Mouse (Mus musculus) MEL (cell line): ENCODE measurements around the gene Cd47.

Experiments
- CTCF ChIP-seq, 3 experiments: IDR thresholded peaks in 2 of 3; conservative IDR thresholded peaks in 1 of 3; 2 replicates each; pipeline ENCODE4 v1.5.1; 2011 to 2012; ENCODE audit warnings: low read length in 3 of 3, low read depth in 2 of 3, mild to moderate bottlenecking in 2 of 3, improper control_type of control experiment in 1 of 3, inconsistent platforms in 1 of 3, mixed read lengths in 1 of 3, moderate library complexity in 1 of 3; ENCODE audit not compliant: control insufficient read depth in 1 of 3, insufficient read depth in 1 of 3, poor library complexity in 1 of 3, severe bottlenecking in 1 of 3
- GABPA ChIP-seq: IDR thresholded peaks from 2 replicates; pipeline ENCODE4 v1.6.1; 2012; ENCODE audit warnings: low read depth, mild to moderate bottlenecking, inconsistent platforms, low read length, improper control_type of control experiment, moderate library complexity
- NELFE ChIP-seq: IDR thresholded peaks from 2 replicates; pipeline ENCODE4 v1.6.1; 2011; ENCODE audit warnings: low read depth, low read length, improper control_type of control experiment

DNA sequence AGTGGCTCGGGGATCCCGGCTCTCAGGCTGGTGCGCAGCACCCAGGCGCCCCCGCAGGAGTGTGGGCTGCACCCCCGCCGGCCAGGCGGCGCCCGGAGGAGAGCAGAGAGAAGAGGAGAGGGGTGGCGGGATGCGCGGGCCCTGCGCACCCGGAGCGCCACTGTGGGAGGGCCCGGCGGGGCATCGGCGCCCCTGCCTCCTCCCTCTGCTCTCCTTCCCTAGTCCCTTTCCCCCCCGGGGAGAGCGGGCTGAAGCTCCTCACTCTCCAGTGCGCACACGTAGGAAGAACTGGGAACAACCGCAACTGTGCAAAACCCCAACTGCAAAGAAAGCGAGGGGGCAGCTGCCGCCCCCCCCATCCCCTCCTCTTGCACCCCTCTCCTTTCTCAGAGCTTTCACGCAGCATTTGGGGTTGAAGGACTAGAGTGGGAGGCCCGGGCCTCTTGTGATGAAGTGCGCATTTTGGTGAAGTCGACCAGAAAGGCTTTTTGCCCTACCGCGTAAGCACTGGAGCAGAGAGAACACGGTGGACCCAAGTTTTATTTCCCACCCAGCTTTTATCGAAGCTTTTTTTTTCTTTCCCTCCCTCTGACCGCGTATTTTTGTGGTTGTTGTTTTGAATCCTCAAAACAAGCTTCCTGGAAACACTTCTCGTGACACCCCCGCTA is 55.6 kb downstream of the Cd47 start:
- TF ChIP-seq NELFE = no peak
- TF ChIP-seq GABPA = no peak
- no peak for TF ChIP-seq CTCF (IDR thresholded peaks at IDR 0.05 in 2 of 3, conservative IDR thresholded peaks at IDR 0.05 in 1 of 3; ENCODE audit: control insufficient read depth in 1 of 3, insufficient read depth in 1 of 3, low read depth in 2 of 3, low read length in 3 of 3, poor library complexity in 1 of 3, severe bottlenecking in 1 of 3)
